Mouse (Mus musculus) kidney, postnatal 0 days (tissue): ENCODE data around the gene Nfe2l2. TPM values are rescaled to one million over a fixed set of nuclear protein-coding genes. Genes with fewer than 3 reads are reported as not detected.
A peak's percentile ranks its signal among the peaks of the same experiment; 100 is the strongest.

Experiments used
- ATAC-seq: fragments of 200-750 bp; cut with Nextera tagmentation; replicated peaks from 2 replicates; pipeline ENCODE4 v1.8.0; 2017; ENCODE audit warnings: low read depth, moderate number of reproducible peaks, moderate TSS enrichment, moderate library complexity; ENCODE audit not compliant: low FRiP score
- DNase-seq: peaks from one replicate; pipeline ENCODE4 v3.0.0-alpha.2; 2016; ENCODE audit warnings: low spot score
- H3K27ac ChIP-seq: fragments of 300-500 bp; sonication (generic); 2 replicates; pipeline ENCODE4 v1.5.1; 2014; ENCODE audit warnings: mild to moderate bottlenecking
- H3K27me3 ChIP-seq: fragments of 300-500 bp; sonication (generic); 2 replicates; pipeline ENCODE4 v1.6.1; 2014; ENCODE audit warnings: low read length, mixed read lengths; ENCODE audit not compliant: insufficient read depth
- H3K36me3 ChIP-seq: fragments of 300-500 bp; sonication (generic); 2 replicates; pipeline ENCODE4 v1.6.1; 2014; ENCODE audit warnings: low read length, mixed read lengths; ENCODE audit not compliant: insufficient read depth
- H3K4me1 ChIP-seq: fragments of 300-500 bp; sonication (generic); replicated peaks from 2 replicates; pipeline ENCODE4 v1.6.1; 2014; ENCODE audit warnings: antibody characterized with exemption, low read length, mixed read lengths; ENCODE audit not compliant: insufficient read depth
- H3K4me2 ChIP-seq: fragments of 300-500 bp; sonication (generic); 2 replicates; pipeline ENCODE4 v1.6.1; 2014; ENCODE audit warnings: mild to moderate bottlenecking, low read length, moderate library complexity, mixed read lengths
- H3K4me3 ChIP-seq: fragments of 300-500 bp; sonication (generic); replicated peaks from 2 replicates; pipeline ENCODE4 v1.5.1; 2014; ENCODE audit warnings: low read depth, low read length
- H3K9ac ChIP-seq: fragments of 300-500 bp; sonication (generic); 2 replicates; pipeline ENCODE4 v1.6.1; 2014; ENCODE audit warnings: low read depth, low read length
- H3K9me3 ChIP-seq: fragments of 300-500 bp; sonication (generic); replicated peaks from 2 replicates; pipeline ENCODE4 v1.6.1; 2016; ENCODE audit warnings: low read length, inconsistent platforms, mixed read lengths
- CTCF ChIP-seq: IDR thresholded peaks from 2 replicates; pipeline ENCODE4 v1.5.1; 2016; ENCODE audit warnings: antibody characterized with exemption, low read depth, mild to moderate bottlenecking, moderate library complexity
- WGBS: fragments of 180-500 bp; shearing (Covaris S2); extraction: QIAGEN DNeasy Blood & Tissue Kit; methylation state at CpG from one replicate; pipeline ENCODE4 v1.1.7; 2014; 5-methylcytosine and 5-hydroxymethylcytosine counted together
- microRNA-seq: library from miRNA; unstranded; fragments of <30 nt; microRNA quantifications from one replicate; pipeline ENCODE4, GENCODE M21; 2016
- polyA plus RNA-seq: library from polyadenylated mRNA; unstranded; fragments of >200 nt; fragmentation: Nextera tagmentation; extraction: Ambion mirVana; gene quantifications from 2 replicates; pipeline ENCODE4 v1.2.1, GENCODE M21; 2015

The Nfe2l2 gene
- polyA plus RNA-seq, 1 experiment from 2014 or later, result 96.6 TPM

GRCm38 (mm10) chr2:75631421-75631820, 73.0 kb downstream of the Nfe2l2 start:
- Histone ChIP-seq H3K9me3 (no peaks in the 10 kb centered on the region), H3K9ac (no peak overlapping the region), H3K4me3 (no peak overlapping the region), H3K36me3 (no peaks in the 10 kb centered on the region), H3K4me2 (peak overlapping the region; percentile 2; the same call in 1 of the 2 replicates), H3K27me3 (no peaks in the 10 kb centered on the region), H3K27ac (no peak overlapping the region), H3K4me1 (peaks cover 5% of the 10 kb centered on the region; the same call in 1 of the 2 replicates)
- 61% methylated on average over 6 of the region's 6 CpGs for WGBS
- no peak for TF ChIP-seq CTCF
- no peak for DNase-seq
- ATAC-seq, result no peak

GRCm38 (mm10) chr2:75628487-75628886, 76.0 kb downstream of the Nfe2l2 start:
- Histone ChIP-seq H3K4me2 (no peak overlapping the region), H3K9me3 (no peaks in the 10 kb centered on the region), H3K27ac (no peak overlapping the region), H3K4me3 (no peak overlapping the region), H3K27me3 (no peaks in the 10 kb centered on the region), H3K9ac (no peak overlapping the region), H3K4me1 (no peaks in the 10 kb centered on the region), H3K36me3 (no peaks in the 10 kb centered on the region)
- DNase-seq (no peak), ATAC-seq (no peak)
- 94% methylated on average over 8 of the region's 8 CpGs for WGBS
- TF ChIP-seq CTCF, result no peak

- H3K9me3 ChIP-seq, result no peaks in the 10 kb centered on the region
- DNase-seq (no peak), ATAC-seq (no peak)
- no peaks in the 10 kb centered on the region for H3K4me1 ChIP-seq
- 76% methylated on average over 6 of the region's 6 CpGs for WGBS
- no peaks in the 10 kb centered on the region for H3K27me3 ChIP-seq
- TF ChIP-seq CTCF, result no peak
- H3K4me3 ChIP-seq, result no peak overlapping the region
- no peaks in the 10 kb centered on the region for H3K36me3 ChIP-seq
- no peak overlapping the region for H3K4me2 ChIP-seq
- H3K27ac ChIP-seq, result no peak overlapping the region
- H3K9ac ChIP-seq, result no peak overlapping the region
These were observed 77.6 kb downstream of the Nfe2l2 start for GRCm38 (mm10) chr2:75626597-75627440.

Small RNA genes lying within 50 kb of the gene (microRNA-seq; reads per million reads assigned to microRNA genes)
- not detected for gene Gm24574

Other genes starting within 250 kb of the Nfe2l2 start
- gene Hnrnpa3, start 45.4 kb downstream of the Nfe2l2 start, polyA plus RNA-seq, result 240 and 270 TPM in 2 replicates
- gene Agps, start 127.5 kb upstream of the Nfe2l2 start, polyA plus RNA-seq, result 22.7 and 25.6 TPM in 2 replicates
- 14.1 and 14.5 TPM in 2 replicates for gene Ttc30b, start 233.9 kb upstream of the Nfe2l2 start, polyA plus RNA-seq